Mouse (Mus musculus): ENCODE results near the gene Gm9817. TPM values are rescaled to one million over a fixed set of nuclear protein-coding genes. Genes with fewer than 3 reads are reported as not detected.
A peak's percentile ranks its signal among the peaks of the same experiment; 100 is the strongest.
"Not testable (repeated sequence)": the region's sequence is repeated elsewhere in the genome, so short reads cannot be mapped to it uniquely, and the experiment has no call there.

Gm9817 gene
- total RNA-seq (2021) = not detected
- long read RNA-seq, experiment 1 = 0 reads
- long read RNA-seq, experiment 2 = 0 reads

GRCm38 (mm10) chr13:45078392-45078791 is at the start of gene Gm9817:
Gm9817 (plus strand) TSS chr13:45078692.
- intact Hi-C loops (cut with DNase I); DNase-seq (ENCODE audit: extremely low spot score in 1 of 2, low spot score in 2 of 2); H3K4me3 ChIP-seq; H3K27ac ChIP-seq: not testable (repeated sequence)

- TF ChIP-seq CTCF (IDR thresholded peaks at IDR 0.05) = no peak
- Histone ChIP-seq H3K27ac (no peak overlapping the region), H3K4me3 (no peak overlapping the region)
- intact Hi-C loops (cut with DNase I) = loop anchor here (2.0 kb wide), 3 partner anchors 361 to 447 kb away; no protein-coding TSS in a partner anchor
- no peak for DNase-seq (ENCODE audit: extremely low spot score in 1 of 2, low spot score in 2 of 2)
Observed at GRCm38 (mm10) chr13:45029791-45030190, 48.7 kb upstream of the Gm9817 start.

DNA sequence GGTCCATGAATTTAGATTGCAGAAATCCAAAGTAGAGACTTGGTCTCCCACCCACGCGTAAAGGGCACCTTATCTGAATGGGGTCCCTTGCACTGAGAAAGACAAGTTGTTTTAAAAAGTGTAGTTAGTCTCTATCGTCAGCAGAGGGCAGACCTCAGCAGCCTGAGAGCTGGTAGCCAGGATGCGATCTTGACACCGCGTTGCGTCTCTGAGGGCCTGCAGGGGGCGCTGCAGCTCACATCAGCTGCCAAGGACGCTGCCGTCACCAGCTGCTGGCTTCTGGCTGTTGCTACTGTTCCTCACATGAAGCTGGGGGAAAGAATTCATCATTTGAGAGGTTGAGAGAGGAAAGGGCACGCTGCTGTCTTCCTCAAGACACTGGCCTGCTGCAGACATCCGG is 47.7 kb upstream of the Gm9817 start:
- Histone ChIP-seq H3K4me3 (0 out of 2 replicates have a peak overlapping the region, but pooled peaks have one; percentile 1), H3K27ac (peak overlapping the region; percentile 56)
- intact Hi-C loops (cut with DNase I) = loop anchor here (2.0 kb wide), 3 partner anchors 360 to 446 kb away; no protein-coding TSS in a partner anchor
- DNase-seq (ENCODE audit: extremely low spot score in 1 of 2, low spot score in 2 of 2) = peak; percentile 90 to 91
- no peak; the same call in none of the 2 replicates for TF ChIP-seq CTCF (IDR thresholded peaks at IDR 0.05)

DNA sequence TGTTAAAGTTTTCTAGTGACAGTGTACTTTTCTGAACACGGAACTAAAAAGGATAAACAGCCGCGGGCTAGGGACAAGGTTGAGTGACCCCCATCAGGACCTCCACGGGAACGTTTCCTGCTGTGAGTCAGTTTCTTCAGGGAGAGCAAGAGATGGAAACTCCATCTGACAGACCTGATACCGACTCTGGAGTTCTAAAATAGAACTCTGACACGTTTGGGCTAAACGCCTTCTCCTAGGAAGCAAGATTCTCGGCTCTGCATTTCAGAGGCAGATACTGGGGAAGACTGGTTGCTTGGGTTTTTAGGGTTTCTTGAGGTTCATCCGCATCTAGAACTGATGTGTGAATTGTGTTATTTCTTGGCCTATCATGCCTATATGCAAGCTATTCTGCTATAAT is 47.2 kb upstream of the Gm9817 start:
- TF ChIP-seq CTCF (IDR thresholded peaks at IDR 0.05) = no peak
- DNase-seq (ENCODE audit: extremely low spot score in 1 of 2, low spot score in 2 of 2) = no peak
- intact Hi-C loops (cut with DNase I) = loop anchor here (2.0 kb wide), 3 partner anchors 359 to 445 kb away; no protein-coding TSS in a partner anchor
- H3K27ac ChIP-seq = peak overlapping the region; percentile 56
- 0 out of 2 replicates have a peak overlapping the region, but pooled peaks have one; percentile 1 for H3K4me3 ChIP-seq

GRCm38 (mm10) chr13:45031748-45032147 is 46.7 kb upstream of the Gm9817 start:
- no peak for TF ChIP-seq CTCF (IDR thresholded peaks at IDR 0.05)
- Histone ChIP-seq H3K4me3 (no peak overlapping the region), H3K27ac (peak overlapping the region; percentile 56; the same call in 1 of the 2 replicates)
- intact Hi-C loops (cut with DNase I) = loop anchor here (2.0 kb wide), 3 partner anchors 359 to 445 kb away; no protein-coding TSS in a partner anchor
- no peak for DNase-seq (ENCODE audit: extremely low spot score in 1 of 2, low spot score in 2 of 2)

- DNase-seq (ENCODE audit: extremely low spot score in 1 of 2, low spot score in 2 of 2) = no peak
- TF ChIP-seq CTCF (IDR thresholded peaks at IDR 0.05) = no peak
- intact Hi-C loops (cut with DNase I) = no loop called here
- Histone ChIP-seq H3K4me3 (no peak overlapping the region), H3K27ac (no peak overlapping the region)
Observed at GRCm38 (mm10) chr13:45032484-45032883, 46.0 kb upstream of the Gm9817 start.

- Histone ChIP-seq H3K27ac (no peak overlapping the region), H3K4me3 (no peak overlapping the region)
- no peak for DNase-seq (ENCODE audit: extremely low spot score in 1 of 2, low spot score in 2 of 2)
- intact Hi-C loops (cut with DNase I) = no loop called here
- no peak for TF ChIP-seq CTCF (IDR thresholded peaks at IDR 0.05)
Observed at GRCm38 (mm10) chr13:45033360-45033759, 45.1 kb upstream of the Gm9817 start.

DNA sequence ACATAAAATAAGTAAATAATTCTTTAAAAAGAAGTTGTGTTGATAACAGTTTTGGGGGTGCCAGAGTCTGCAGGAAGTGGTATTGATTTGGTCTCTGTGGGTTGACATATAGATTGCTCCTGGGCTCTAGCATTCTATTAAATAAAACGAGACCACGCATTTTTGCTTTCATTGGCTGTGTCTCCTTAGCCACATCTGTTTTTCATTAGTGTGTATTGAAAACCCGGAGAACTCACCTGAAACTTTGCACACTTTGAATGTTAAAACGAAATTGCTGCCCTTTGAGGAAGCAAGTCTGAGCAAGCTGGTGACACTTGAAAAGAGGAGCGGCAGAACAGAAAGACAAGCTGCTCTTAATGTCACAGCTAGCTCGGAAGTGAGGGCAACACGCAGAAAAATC is 43.7 kb upstream of the Gm9817 start:
- no peak overlapping the region for H3K4me3 ChIP-seq
- intact Hi-C loops (cut with DNase I) = no loop called here
- no peak overlapping the region for H3K27ac ChIP-seq
- no peak for TF ChIP-seq CTCF (IDR thresholded peaks at IDR 0.05)
- DNase-seq (ENCODE audit: extremely low spot score in 1 of 2, low spot score in 2 of 2) = no peak

DNA sequence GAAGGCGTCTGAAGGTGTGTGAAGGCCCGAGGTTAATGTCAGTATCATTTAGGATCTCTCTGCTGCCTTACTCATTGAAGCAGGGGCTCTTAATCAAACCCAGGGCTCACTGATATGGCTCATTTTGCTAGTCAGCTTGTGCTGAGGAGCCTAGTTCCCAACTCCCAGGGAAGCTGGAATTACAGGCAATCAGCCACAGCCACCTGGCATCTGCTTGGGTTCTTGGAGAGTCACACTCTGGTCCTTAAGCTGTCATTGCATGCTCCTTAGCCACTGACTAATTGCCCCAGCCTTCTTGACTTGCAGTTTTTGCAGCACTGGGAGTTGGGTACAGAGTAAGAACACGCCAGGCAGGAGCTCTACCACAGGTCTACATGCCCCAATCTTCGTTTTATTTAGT is 42.1 kb upstream of the Gm9817 start:
- H3K27ac ChIP-seq = no peak overlapping the region
- intact Hi-C loops (cut with DNase I) = no loop called here
- TF ChIP-seq CTCF (IDR thresholded peaks at IDR 0.05) = no peak
- no peak overlapping the region for H3K4me3 ChIP-seq
- DNase-seq (ENCODE audit: extremely low spot score in 1 of 2, low spot score in 2 of 2) = no peak

DNA sequence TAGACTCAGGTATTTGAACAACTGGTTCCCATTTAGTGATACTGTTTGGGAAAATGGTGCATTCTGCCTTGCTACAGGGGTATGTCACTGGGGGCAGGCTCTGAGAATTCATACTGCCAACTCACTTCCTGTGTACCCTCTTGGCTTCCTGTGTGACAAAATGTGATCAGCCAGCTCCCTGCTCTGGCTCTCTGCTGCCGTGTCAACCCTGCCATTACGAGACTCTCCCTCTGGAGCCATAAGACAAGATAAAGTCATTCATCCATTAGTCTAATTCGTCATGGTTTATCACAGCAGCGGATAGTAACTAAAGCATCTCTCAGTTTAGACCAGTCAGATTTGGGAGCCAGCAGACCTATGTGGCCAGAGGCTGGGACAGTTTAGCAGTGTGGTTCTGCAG is 38.3 kb upstream of the Gm9817 start:
- intact Hi-C loops (cut with DNase I) = no loop called here
- no peak for TF ChIP-seq CTCF (IDR thresholded peaks at IDR 0.05)
- DNase-seq (ENCODE audit: extremely low spot score in 1 of 2, low spot score in 2 of 2) = no peak

GRCm38 (mm10) chr13:45040741-45041140 is 37.8 kb upstream of the Gm9817 start:
- DNase-seq (ENCODE audit: extremely low spot score in 1 of 2, low spot score in 2 of 2) = no peak
- Histone ChIP-seq H3K27ac (no peak overlapping the region), H3K4me3 (no peak overlapping the region)
- no peak for TF ChIP-seq CTCF (IDR thresholded peaks at IDR 0.05)
- intact Hi-C loops (cut with DNase I) = no loop called here

More for the DNA sequence above, 38.3 kb upstream of the Gm9817 start:
- H3K4me3 ChIP-seq = no peak overlapping the region
- no peak overlapping the region for H3K27ac ChIP-seq

DNA sequence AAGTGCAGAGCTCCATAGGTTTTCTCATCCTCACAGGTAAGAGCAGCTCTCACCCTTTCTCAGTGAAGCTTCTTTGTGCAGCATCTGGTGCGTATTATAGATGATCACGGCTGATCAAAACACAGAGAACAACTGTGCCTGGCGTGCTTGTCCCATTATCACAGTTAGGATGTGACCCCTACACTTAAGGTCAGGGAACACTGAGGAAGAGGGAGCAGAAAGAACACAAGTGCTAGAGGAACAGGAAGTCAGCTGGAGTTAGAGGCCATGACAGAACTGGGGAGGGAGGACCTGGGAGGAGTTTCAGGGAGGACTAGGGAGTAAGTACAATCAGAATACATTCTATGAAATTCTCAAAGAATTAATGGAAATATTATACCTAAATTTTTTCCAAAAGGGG is 35.0 kb upstream of the Gm9817 start:
- H3K4me3 ChIP-seq = no peak overlapping the region
- no peak for TF ChIP-seq CTCF (IDR thresholded peaks at IDR 0.05)
- intact Hi-C loops (cut with DNase I) = no loop called here
- DNase-seq (ENCODE audit: extremely low spot score in 1 of 2, low spot score in 2 of 2) = no peak
- H3K27ac ChIP-seq = no peak overlapping the region

Measured in left cerebral cortex, adult 2 months (tissue).